Mouse (Mus musculus): ENCODE results near the gene Hck. TPM values are rescaled to one million over a fixed set of nuclear protein-coding genes. Genes with fewer than 3 reads are reported as not detected.

The Hck gene
- polyA plus RNA-seq (2015; fragmentation: Illumina TruSeq; extraction: RNeasy Lipid Tissue Mini Kit (QIAGEN cat#74804); ENCODE audit: low read depth, low replicate concordance) = 2.5 TPM

DNA sequence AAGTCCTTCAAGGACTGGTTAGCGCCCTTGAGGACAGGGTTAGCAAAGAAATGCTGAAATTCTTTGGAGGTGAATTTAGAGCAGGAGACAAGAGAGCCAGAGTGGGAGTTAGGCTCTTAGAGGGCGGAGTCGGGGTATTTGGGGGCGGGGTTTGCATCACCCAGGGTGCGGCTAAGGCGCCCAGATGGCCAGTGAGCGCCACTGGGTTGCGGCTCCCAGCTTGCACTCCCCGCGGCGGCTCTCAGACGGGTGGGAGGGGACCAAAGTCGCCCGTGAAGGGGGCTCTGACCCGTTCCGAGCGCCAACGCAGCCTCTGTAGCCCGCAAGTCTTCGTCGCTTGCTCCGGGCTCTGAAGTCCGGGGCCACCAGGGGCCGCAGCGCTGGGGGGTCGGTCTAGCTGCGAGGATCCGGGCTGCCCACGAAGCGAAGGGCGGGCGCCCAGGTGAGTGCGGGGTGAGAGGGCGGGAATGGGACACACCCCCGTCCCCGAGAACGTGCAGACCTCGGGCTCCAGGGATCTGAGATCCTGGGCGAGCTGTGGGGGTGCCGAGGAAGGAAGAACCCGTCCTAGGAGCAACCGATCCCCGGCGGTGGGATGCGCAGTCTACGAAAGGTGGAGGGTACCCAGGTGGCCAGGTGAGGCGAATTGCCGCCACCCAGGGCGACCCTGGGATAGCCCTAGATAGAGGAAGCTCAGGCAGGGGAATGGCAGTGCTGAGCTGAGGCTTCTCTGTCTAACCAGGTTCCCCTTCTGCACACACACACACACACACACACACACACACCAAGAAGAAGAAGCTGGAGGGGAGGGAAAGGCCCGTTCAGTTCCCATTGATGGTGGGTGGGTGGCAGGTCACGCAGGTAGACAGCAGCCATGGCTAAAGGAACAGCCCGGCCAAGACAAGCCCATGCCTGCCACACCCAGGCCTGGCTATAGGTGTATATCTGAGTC, at the start of gene Hck:
Hck (plus strand) TSS at position 156 of the 952 bp plus-strand sequence.

DNA sequence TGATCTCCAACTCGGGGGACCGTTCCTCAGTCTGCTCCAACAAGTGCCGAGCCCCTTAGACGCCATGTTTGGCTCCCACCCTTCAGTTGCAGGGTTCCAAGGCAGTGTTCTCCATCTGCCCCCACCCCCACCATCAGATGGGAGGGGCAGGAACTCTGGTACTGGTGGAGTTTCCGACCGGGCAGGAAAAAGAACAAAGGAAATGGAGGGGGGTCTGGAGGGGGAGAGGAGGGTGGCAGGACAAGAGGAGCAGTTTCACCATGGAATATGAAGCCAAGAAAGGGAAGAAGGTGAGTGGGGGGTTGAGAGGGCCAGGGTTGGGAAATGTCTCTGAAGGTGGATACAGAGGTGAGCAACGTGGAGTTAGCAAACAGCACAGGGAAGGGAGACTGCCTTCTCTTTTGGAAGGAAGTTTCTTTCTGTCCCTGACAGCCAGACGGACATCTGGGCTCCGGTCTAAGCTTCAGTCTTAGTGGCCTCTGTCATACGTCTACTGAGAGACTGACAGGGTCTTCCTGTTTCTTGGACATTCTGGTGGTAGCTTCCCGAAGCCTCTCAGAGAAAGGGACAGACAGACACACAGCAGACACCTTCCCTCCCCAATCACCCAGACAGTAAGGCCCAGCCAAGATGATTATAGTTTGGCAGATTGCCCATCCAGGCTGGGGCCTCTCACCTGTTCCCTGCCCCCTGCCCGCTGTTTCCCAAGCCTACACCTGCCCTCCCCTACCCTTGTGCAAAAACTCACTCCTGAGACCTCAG, 42.3 kb upstream of the Hck start, which contains the start of gene Ccm2l:
Ccm2l (plus strand) TSS at position 209 of the 762 bp plus-strand sequence.

DNA sequence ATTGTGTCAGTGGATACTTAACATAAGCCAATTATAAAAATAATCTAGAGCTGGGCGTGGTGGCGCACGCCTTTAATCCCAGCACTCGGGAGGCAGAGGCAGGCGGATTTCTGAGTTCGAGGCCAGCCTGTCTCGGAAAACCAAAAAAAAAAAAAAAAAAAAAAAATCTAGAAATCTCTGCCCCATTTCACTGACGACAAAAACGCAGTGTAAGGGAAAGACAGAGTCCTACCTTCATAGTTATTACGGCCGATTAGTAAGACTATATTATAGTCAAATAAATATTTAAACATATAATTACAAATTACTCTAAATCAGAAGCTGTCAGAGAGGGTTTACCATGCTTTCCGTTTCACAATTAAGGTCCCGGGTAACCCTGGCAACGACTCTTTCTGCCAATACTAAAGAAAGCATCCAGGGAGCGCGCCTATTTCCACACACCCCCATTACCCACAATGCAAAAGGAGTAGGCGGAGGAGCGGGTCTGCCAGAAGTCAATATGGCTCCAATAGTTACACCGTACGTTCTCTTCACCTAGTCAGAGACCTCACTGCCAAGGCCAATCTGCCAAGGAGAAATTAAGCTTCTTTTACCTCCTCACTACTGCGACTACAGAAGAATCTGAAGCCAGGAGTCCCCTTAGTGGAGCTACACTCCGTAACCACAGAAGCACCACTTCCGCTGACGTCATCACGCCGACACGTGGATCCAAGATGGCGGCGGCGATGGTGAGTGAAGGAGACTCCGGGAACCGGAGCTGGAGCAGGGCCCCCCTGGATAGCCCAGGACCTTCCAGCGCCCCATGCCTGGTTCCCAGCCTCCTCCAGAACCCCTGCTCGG, 52.8 kb downstream of the Hck start, which contains the start of gene Tm9sf4:
Tm9sf4 (plus strand) TSS at position 460 of the 840 bp plus-strand sequence.

Other genes with a start within 250 kb of the Hck start
- gene Mylk2, start 197.1 kb upstream of the Hck start, polyA plus RNA-seq (2015; fragmentation: Illumina TruSeq; extraction: RNeasy Lipid Tissue Mini Kit (QIAGEN cat#74804); ENCODE audit: low read depth, low replicate concordance) = not detected
- 1.3 TPM for gene Foxs1, start 175.3 kb upstream of the Hck start, polyA plus RNA-seq (2015; fragmentation: Illumina TruSeq; extraction: RNeasy Lipid Tissue Mini Kit (QIAGEN cat#74804); ENCODE audit: low read depth, low replicate concordance)
- gene Dusp15, start 156.8 kb upstream of the Hck start, polyA plus RNA-seq (2015; fragmentation: Illumina TruSeq; extraction: RNeasy Lipid Tissue Mini Kit (QIAGEN cat#74804); ENCODE audit: low read depth, low replicate concordance) = 19.3 TPM
- 2.4 TPM for gene Ttll9, start 146.0 kb upstream of the Hck start, polyA plus RNA-seq (2015; fragmentation: Illumina TruSeq; extraction: RNeasy Lipid Tissue Mini Kit (QIAGEN cat#74804); ENCODE audit: low read depth, low replicate concordance)
- gene Pdrg1, start 93.0 kb upstream of the Hck start, polyA plus RNA-seq (2015; fragmentation: Illumina TruSeq; extraction: RNeasy Lipid Tissue Mini Kit (QIAGEN cat#74804); ENCODE audit: low read depth, low replicate concordance) = 93.5 TPM
- 1.4 TPM for gene Xkr7, start 76.6 kb upstream of the Hck start, polyA plus RNA-seq (2015; fragmentation: Illumina TruSeq; extraction: RNeasy Lipid Tissue Mini Kit (QIAGEN cat#74804); ENCODE audit: low read depth, low replicate concordance)
- gene Ccm2l, start 42.5 kb upstream of the Hck start, polyA plus RNA-seq (2015; fragmentation: Illumina TruSeq; extraction: RNeasy Lipid Tissue Mini Kit (QIAGEN cat#74804); ENCODE audit: low read depth, low replicate concordance) = 3.7 TPM
- 69.2 TPM for gene Tm9sf4, start 52.8 kb downstream of the Hck start, polyA plus RNA-seq (2015; fragmentation: Illumina TruSeq; extraction: RNeasy Lipid Tissue Mini Kit (QIAGEN cat#74804); ENCODE audit: low read depth, low replicate concordance)
- gene Tspyl3, start 117.0 kb downstream of the Hck start, polyA plus RNA-seq (2015; fragmentation: Illumina TruSeq; extraction: RNeasy Lipid Tissue Mini Kit (QIAGEN cat#74804); ENCODE audit: low read depth, low replicate concordance) = 27.7 TPM
- 3.7 TPM for gene Plagl2, start 133.0 kb downstream of the Hck start, polyA plus RNA-seq (2015; fragmentation: Illumina TruSeq; extraction: RNeasy Lipid Tissue Mini Kit (QIAGEN cat#74804); ENCODE audit: low read depth, low replicate concordance)
- gene Pofut1, start 133.1 kb downstream of the Hck start, polyA plus RNA-seq (2015; fragmentation: Illumina TruSeq; extraction: RNeasy Lipid Tissue Mini Kit (QIAGEN cat#74804); ENCODE audit: low read depth, low replicate concordance) = 10.6 TPM
- 36.1 TPM for gene Kif3b, start 182.9 kb downstream of the Hck start, polyA plus RNA-seq (2015; fragmentation: Illumina TruSeq; extraction: RNeasy Lipid Tissue Mini Kit (QIAGEN cat#74804); ENCODE audit: low read depth, low replicate concordance)
- 18.1 TPM for gene Asxl1, start 237.4 kb downstream of the Hck start, polyA plus RNA-seq (2015; fragmentation: Illumina TruSeq; extraction: RNeasy Lipid Tissue Mini Kit (QIAGEN cat#74804); ENCODE audit: low read depth, low replicate concordance)